Mouse (Mus musculus) lung, embryonic 16.5 days (tissue): ENCODE measurements around the gene Hist2h2aa2. TPM values are rescaled to one million over a fixed set of nuclear protein-coding genes. Genes with fewer than 3 reads are reported as not detected.
"Not testable (repeated sequence)": the region's sequence is repeated elsewhere in the genome, so short reads cannot be mapped to it uniquely, and the experiment has no call there.

Experiments used
- ATAC-seq: fragments of 200-750 bp; cut with Nextera tagmentation; 2 replicates; pipeline ENCODE4 v1.8.0; 2017; ENCODE audit warnings: low read depth, mild to moderate bottlenecking, moderate library complexity
- H3K27ac ChIP-seq: fragments of 300-500 bp; sonication (generic); 2 replicates; pipeline ENCODE4 v1.5.1; 2014; ENCODE audit warnings: mild to moderate bottlenecking, control low read depth, low read length
- H3K27me3 ChIP-seq: fragments of 300-500 bp; sonication (generic); 2 replicates; pipeline ENCODE4 v1.6.1; 2014; ENCODE audit warnings: low read depth, low read length, mixed read lengths; ENCODE audit not compliant: control insufficient read depth, insufficient read depth
- H3K36me3 ChIP-seq: fragments of 300-500 bp; sonication (generic); 2 replicates; pipeline ENCODE4 v1.6.1; 2014; ENCODE audit warnings: low read length; ENCODE audit not compliant: control insufficient read depth, insufficient read depth
- H3K4me1 ChIP-seq: fragments of 300-500 bp; sonication (generic); replicated peaks from 2 replicates; pipeline ENCODE4 v1.6.1; 2014; ENCODE audit warnings: low read length, mixed read lengths; ENCODE audit not compliant: control insufficient read depth, insufficient read depth
- H3K4me2 ChIP-seq: fragments of 300-500 bp; sonication (generic); 2 replicates; pipeline ENCODE4 v1.6.1; 2014; ENCODE audit warnings: low read depth, low read length, control low read depth
- H3K4me3 ChIP-seq: fragments of 300-500 bp; sonication (generic); 2 replicates; pipeline ENCODE4 v1.5.1; 2014; ENCODE audit warnings: mild to moderate bottlenecking, low read length, control low read depth
- H3K9ac ChIP-seq: fragments of 300-500 bp; sonication (generic); 2 replicates; pipeline ENCODE4 v1.6.1; 2014; ENCODE audit warnings: low read length, control low read depth
- H3K9me3 ChIP-seq: fragments of 300-500 bp; sonication (generic); 2 replicates; pipeline ENCODE4 v1.6.1; 2016; ENCODE audit warnings: low read length; ENCODE audit not compliant: control insufficient read depth
- WGBS: fragments of 180-500 bp; shearing (Covaris S2); extraction: QIAGEN DNeasy Blood & Tissue Kit; methylation state at CpG from one replicate; pipeline ENCODE4 v1.1.7; 2014; 5-methylcytosine and 5-hydroxymethylcytosine counted together
- polyA plus RNA-seq: library from polyadenylated mRNA; unstranded; fragments of >200 nt; fragmentation: Nextera tagmentation; extraction: Ambion mirVana; gene quantifications from 2 replicates; pipeline ENCODE4 v1.2.1, GENCODE M21; 2015

Gene Hist2h2aa2
- polyA plus RNA-seq, 1 experiment from 2014 or later: 37.6 TPM

GRCm38 (mm10) chr3:96249034-96249345 is 8.9 kb upstream of the Hist2h2aa2 start:
- Histone ChIP-seq H3K36me3 (no peaks in the 10 kb centered on the region), H3K4me1 (peaks cover 17% of the 10 kb centered on the region), H3K27ac (no peak overlapping the region), H3K4me3 (peak overlapping the region; percentile 53), H3K4me2 (peak overlapping the region; percentile 46), H3K9me3 (no peaks in the 10 kb centered on the region), H3K27me3 (peaks cover 9% of the 10 kb centered on the region; the same call in 1 of the 2 replicates), H3K9ac (peak overlapping the region; percentile 37)
- WGBS: 46% methylated on average over 4 of the region's 4 CpGs
- no peak for ATAC-seq

GRCm38 (mm10) chr3:96248141-96249033 is 8.3 kb upstream of the Hist2h2aa2 start:
- Histone ChIP-seq H3K36me3 (no peaks in the 10 kb centered on the region), H3K4me1 (peaks cover 19% of the 10 kb centered on the region), H3K4me3 (peak overlapping the region; percentile 53), H3K27me3 (peaks cover 6% of the 10 kb centered on the region; the same call in 1 of the 2 replicates), H3K27ac (no peak overlapping the region), H3K4me2 (peak overlapping the region; percentile 46), H3K9ac (peak overlapping the region; percentile 68), H3K9me3 (no peaks in the 10 kb centered on the region)
- 31% methylated on average over 6 of the region's 6 CpGs for WGBS
- ATAC-seq: no peak

- peak overlapping the region; percentile 68 for H3K9ac ChIP-seq
- peak overlapping the region; percentile 29; the same call in 1 of the 2 replicates for H3K27ac ChIP-seq
- peak overlapping the region; percentile 53 for H3K4me3 ChIP-seq
Observed at GRCm38 (mm10) chr3:96247356-96248140, 7.5 kb upstream of the Hist2h2aa2 start.

GRCm38 (mm10) chr3:96246427-96246856 is 6.4 kb upstream of the Hist2h2aa2 start, which contains the start of gene Hist2h3c1:
TSS of gene Hist2h3c1 (plus strand) at chr3:96246685.
- peak; percentile 92 for ATAC-seq
- WGBS: no CpG with 5 or more reads among the region's 47 CpGs

More at GRCm38 (mm10) chr3:96247356-96248140, 7.5 kb upstream of the Hist2h2aa2 start:
- H3K4me1 ChIP-seq: peaks cover 19% of the 10 kb centered on the region
- 3% methylated on average over 11 of the region's 11 CpGs for WGBS
- no peaks in the 10 kb centered on the region; the same call in 1 of the 2 replicates for H3K27me3 ChIP-seq
- peak overlapping the region; percentile 46 for H3K4me2 ChIP-seq
- no peaks in the 10 kb centered on the region for H3K9me3 ChIP-seq
- no peaks in the 10 kb centered on the region for H3K36me3 ChIP-seq
- ATAC-seq: no peak

GRCm38 (mm10) chr3:96246018-96246417 is 5.9 kb upstream of the Hist2h2aa2 start:
- 0% methylated on average over 9 of the region's 21 CpGs for WGBS
- not testable (repeated sequence) for ATAC-seq, H3K36me3 ChIP-seq, H3K9me3 ChIP-seq, H3K27me3 ChIP-seq
- Histone ChIP-seq H3K4me2 (peak overlapping the region; percentile 22; the same call in 1 of the 2 replicates), H3K9ac (peak overlapping the region; percentile 50), H3K4me3 (peak overlapping the region; percentile 37), H3K27ac (peak overlapping the region; percentile 68; the same call in 1 of the 2 replicates), H3K4me1 (peaks cover 22% of the 10 kb centered on the region)

More at GRCm38 (mm10) chr3:96246427-96246856, 6.4 kb upstream of the Hist2h2aa2 start, which contains the start of gene Hist2h3c1:
- peak within 1 kb of the TSS; percentile 68; the same call in 1 of the 2 replicates for H3K27ac ChIP-seq
- H3K9me3 ChIP-seq, H3K36me3 ChIP-seq, H3K27me3 ChIP-seq: not testable (repeated sequence)
- peak within 1 kb of the TSS; percentile 53 for H3K4me3 ChIP-seq
- peaks cover 19% of the 10 kb centered on the region for H3K4me1 ChIP-seq
- H3K9ac ChIP-seq: peak within 1 kb of the TSS; percentile 68
- H3K4me2 ChIP-seq: peak within 1 kb of the TSS; percentile 46

GRCm38 (mm10) chr3:96245003-96245886 is 5.2 kb upstream of the Hist2h2aa2 start, which contains the start of gene Hist2h2aa1:
TSS of gene Hist2h2aa1 (plus strand) at chr3:96245497.
- peak within 1 kb of the TSS; percentile 99 for H3K27ac ChIP-seq
- H3K4me1 ChIP-seq: peaks cover 26% of the 10 kb centered on the region
- H3K36me3 ChIP-seq, H3K9me3 ChIP-seq, H3K27me3 ChIP-seq: not testable (repeated sequence)
- peak within 1 kb of the TSS; percentile 58 for H3K4me3 ChIP-seq
- H3K9ac ChIP-seq: peak within 1 kb of the TSS; percentile 87
- ATAC-seq: peak; percentile 87
- under 1% methylated on average over 33 of the region's 88 CpGs for WGBS
- peak within 1 kb of the TSS; percentile 67 for H3K4me2 ChIP-seq

- H3K27me3 ChIP-seq: no peaks in the 10 kb centered on the region
- ATAC-seq: no peak
- peak overlapping the region; percentile 58 for H3K4me3 ChIP-seq
- H3K36me3 ChIP-seq: no peaks in the 10 kb centered on the region
- no peaks in the 10 kb centered on the region for H3K9me3 ChIP-seq
- H3K4me1 ChIP-seq: peaks cover 26% of the 10 kb centered on the region
- peak overlapping the region; percentile 87 for H3K9ac ChIP-seq
- H3K27ac ChIP-seq: peak overlapping the region; percentile 99
- 77% methylated on average over 7 of the region's 7 CpGs for WGBS
- peak overlapping the region; percentile 67 for H3K4me2 ChIP-seq
Observed at GRCm38 (mm10) chr3:96243921-96244572, 4.0 kb upstream of the Hist2h2aa2 start.

- peak overlapping the region; percentile 60 for H3K9ac ChIP-seq
- H3K27ac ChIP-seq: peak overlapping the region; percentile 88
- H3K4me1 ChIP-seq: peaks cover 30% of the 10 kb centered on the region
- 70% methylated on average over 9 of the region's 9 CpGs for WGBS
- no peaks in the 10 kb centered on the region for H3K9me3 ChIP-seq
- H3K36me3 ChIP-seq: no peaks in the 10 kb centered on the region
- peak overlapping the region; percentile 43 for H3K4me2 ChIP-seq
- H3K27me3 ChIP-seq: no peaks in the 10 kb centered on the region
- ATAC-seq: no peak
- H3K4me3 ChIP-seq: peak overlapping the region; percentile 13; the same call in 1 of the 2 replicates
Observed at GRCm38 (mm10) chr3:96240799-96241197, 722 bp upstream of the Hist2h2aa2 start.
